Mouse (Mus musculus) gastrocnemius, postnatal 36 days (tissue): ENCODE measurements around the gene Rps10. TPM values are rescaled to one million over a fixed set of nuclear protein-coding genes. Genes with fewer than 3 reads are reported as not detected.

ENCODE experiments used
- DNase-seq, 2 experiments: peaks; one replicate each; pipeline ENCODE4 v3.0.0; 2022
- intact Hi-C: fragments of 180-260 bp; cut with DNase I; formaldehyde crosslinking; loops from one replicate; pipeline ENCODE4 v1.15.1; 2025
- total RNA-seq, 2 experiments: library from RNA; stranded (reverse); gene quantifications; 2 replicates each; pipeline ENCODE4 v1.2.3; 2021

The Rps10 gene
- total RNA-seq, 2 experiments from 2014 or later = 294 to 354 TPM

DNA sequence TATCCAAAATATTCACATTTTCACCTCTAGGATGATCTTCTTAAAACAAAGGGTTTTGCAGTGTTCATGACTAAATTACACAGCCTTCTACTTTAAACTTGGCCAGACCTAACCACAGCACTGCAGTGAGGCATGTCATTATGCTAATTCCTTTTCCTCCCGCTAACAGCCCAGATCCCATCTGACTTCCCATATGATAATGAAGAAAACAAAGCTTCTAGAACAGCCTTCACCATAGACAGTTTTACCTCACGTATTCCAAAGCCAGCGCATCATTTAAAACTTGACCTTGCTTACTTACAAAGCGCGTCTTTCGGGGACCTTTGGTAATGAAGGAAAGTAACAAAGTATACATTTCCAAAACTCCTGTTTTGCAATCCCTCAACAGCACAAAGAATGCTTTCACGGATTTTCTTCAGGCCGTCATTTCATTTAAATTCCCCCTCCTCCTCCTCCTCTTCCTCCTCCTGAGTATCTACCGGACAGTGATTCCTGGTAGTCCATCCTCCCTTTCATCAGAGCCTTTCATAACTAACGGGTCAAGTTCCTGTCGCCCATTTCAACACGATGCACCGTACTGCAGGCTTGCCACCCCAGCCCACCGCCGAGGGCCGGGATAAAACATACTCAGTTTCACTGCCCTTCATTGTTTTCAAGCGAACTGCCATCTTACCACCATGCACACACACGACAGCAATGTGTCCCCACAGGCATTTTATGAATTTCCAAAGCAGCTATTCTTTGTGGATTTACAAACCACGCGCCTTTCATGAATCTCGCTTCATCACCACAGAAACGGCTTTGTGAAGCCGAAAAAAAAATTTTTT lies 14.6 kb downstream of the Rps10 start:
- no peak for DNase-seq
- intact Hi-C loops = no loop called here

DNA sequence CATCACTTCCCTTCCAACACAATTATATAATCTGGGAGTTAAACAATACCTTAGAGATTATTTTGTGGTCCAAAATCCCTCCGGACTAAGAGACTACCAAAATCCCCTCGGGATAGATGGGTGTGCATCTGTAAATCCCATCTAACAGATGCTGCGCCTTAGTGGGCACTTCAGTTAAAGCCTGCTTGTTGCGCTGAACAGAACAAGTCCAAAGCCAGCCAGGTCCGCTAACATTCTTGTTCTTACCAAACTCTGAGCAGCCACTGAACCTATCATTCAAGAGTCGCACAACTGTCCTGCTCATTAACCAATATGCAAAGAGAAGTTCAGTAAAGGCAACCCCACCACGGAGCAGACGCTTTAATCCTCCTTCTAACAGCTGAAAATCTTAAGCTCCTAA lies 15.3 kb downstream of the Rps10 start:
- DNase-seq = no peak
- intact Hi-C loops = no loop called here

DNA sequence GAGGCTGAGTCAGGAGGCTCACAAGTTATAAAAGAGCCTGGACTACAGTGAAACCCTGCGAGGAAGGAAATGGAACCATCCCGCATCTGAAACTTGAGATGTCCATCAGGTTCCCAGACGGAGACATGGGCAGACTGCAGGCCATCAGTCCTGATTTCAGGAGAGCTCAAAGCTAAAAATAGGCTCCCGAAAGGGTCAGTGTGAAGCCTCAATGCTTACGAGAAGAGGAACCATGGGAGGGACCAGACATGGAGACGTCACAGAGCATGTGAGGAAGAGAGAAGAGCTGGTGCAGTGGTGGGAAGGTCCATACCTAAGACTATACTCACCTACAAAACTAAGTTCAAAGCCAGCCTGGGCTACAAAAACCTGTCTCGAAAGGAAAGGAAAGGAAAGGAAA lies 21.1 kb downstream of the Rps10 start:
- no peak for DNase-seq
- intact Hi-C loops = no loop called here

DNA sequence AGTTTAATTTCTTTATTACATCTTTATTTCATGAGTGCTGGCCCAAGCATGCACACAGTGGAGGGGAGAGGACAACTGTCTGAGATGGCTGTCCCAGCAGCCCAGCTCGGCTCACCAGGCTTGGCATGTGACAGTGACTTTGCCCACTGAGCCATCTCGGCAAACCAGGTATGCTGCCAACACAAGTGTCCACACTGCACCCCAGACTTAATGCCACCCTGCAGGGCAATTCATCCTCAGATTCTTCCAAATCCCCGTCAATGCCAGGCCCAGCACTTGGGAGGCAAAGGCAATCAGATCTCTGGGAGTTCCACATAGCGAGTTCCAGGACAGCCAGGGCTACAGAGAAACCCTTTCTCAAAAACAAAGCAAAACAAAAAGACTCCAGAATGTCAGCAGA lies 23.5 kb downstream of the Rps10 start:
- intact Hi-C loops = no loop called here
- DNase-seq = no peak

DNA sequence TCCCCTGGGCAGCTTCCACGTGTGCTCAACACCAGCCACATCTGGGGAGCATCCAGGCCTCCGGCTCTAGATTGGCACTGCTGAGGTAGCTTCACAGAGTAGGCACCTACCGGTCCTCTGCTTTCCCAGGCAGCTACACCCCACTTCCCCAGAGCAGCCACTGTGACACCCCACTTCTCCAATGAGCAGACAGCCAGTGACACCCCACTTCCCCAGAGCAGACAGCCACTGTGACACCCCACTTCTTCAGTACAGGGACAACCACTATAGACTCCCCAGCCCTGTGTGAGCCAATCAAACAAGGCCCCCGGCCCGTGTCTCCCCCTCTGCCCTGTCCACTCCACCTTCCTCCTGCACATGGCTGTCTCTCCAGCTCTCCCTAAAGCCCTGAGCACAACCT lies 24.5 kb downstream of the Rps10 start:
- DNase-seq = no peak
- intact Hi-C loops = no loop called here

DNA sequence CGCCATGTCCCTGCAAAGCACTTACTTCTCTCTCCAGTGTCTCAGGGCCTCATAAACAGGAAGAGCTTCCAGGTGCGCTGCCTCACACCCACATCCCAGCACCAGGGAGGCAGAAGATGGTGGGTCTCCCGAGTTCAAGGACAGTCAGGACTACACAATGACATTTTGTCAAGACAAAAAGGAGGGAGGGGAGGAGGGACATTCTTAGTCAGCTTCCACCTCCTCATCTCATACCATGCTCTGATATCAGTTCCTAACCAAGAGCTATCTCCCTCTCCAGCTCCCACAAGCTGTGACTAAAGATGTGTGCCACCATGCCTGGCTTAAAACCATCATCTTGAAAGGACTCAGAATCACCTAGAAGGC lies 25.0 kb downstream of the Rps10 start:
- intact Hi-C loops = no loop called here
- DNase-seq = no peak

DNA sequence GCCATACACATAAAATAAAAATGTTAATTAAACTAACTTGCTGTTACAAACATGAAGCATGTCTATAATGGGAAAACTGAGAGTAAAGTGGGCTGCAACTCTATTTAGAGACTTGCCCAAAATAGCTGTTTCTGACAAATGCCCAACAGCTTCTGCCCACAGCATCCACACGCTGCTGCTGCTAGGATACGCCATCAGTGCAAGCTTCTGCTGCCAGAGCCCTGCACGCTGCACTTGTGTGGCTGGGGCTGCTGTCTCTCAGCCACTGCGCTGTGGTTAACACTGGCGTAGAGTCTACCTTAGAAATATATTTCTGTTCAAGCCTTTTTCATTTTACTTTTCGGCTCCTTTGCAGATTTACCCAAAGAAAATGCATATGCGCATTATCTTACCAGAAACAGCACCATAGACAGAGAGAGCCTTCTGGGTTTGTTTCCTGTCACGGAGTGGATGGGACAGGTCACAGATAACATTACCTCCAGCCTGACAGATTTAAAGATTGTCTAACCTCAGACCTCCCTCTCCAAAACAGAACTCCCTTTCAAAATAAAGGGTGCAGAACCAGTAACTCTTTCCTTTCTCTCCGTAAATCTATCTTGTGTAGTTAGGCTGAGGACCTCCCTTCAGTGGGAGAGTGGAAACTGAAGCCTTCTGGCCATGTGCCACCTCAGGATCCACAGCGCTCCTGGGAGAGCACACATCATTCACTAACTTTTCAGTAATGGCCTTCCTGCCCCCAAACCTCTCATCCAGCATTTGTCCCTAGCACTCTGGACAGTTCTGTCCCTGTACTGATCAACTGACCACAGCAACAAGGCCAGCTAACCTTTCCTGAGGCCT lies 25.6 kb downstream of the Rps10 start:
- intact Hi-C loops = no loop called here
- no peak for DNase-seq

DNA sequence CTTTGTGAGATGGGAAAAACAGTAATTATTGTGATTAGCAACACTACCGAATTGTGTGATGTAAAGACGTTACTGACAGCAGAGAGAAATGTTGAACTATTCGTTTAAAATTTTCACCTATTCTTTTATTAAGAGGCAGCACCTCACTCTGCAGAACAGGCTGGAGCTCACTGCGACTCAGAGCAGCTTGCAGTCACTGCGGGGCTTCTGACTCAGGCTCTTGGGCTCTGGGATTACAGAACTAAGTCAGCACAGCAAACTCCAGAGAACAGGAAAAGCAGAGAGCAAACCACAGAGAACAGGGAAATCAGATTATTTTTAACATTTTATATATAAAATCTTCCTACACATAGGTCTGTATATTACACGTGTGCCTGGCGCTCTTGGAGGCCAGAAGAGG lies 26.9 kb downstream of the Rps10 start:
- intact Hi-C loops = no loop called here
- DNase-seq = no peak

DNA sequence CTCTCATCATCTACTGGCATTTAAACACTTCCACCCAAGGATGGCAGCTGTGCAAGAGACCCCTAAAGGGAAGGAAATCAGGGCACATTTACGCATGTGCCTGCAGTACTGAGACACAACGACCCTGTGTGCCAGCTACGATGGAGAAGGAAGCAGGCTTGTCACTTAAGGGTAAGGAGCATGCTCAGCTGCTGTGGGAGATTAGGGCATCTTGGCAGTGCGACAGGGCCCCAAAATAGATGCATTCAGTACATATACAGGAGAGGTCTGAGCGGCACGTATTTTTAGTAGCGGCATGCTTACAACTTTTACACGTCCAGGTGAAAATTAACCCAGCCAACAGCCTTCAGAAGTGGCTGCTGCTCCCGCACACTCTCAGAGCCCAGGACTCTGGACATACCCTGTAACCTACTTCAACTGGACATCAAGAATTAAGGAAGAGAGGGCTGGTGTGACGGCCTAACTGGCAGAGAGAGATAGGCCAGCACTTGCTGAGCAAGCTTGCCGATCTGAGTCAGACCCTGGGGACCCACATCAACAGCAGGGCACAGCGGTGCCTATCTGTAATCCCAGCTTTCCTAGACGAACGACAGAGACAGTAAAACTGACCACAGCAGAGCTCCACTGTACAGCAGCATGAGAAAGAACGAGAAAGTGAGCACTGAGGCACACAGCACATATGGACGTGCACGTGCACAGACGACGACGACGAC lies 32.8 kb downstream of the Rps10 start:
- intact Hi-C loops = no loop called here

DNA sequence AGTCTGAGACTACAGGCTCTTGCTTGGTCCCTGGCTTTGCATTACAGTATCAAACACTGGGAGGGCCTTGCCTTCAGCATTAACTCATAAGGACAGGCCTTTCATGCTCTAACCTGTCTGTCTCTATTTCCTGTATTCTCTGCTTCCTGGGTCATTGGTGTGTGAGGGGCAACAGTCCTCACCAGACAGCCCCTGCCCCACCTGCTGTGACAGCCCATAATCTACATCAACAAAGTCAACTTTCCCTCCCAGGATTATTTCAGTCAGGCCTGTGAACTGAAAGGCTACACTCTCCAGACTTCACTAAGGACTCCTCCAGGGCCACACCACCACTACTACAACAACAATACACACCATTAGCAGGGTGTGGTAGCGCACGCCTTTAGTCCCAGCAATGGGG lies 33.4 kb downstream of the Rps10 start:
- no peak for DNase-seq
- intact Hi-C loops = no loop called here

More for the DNA sequence above, 32.8 kb downstream of the Rps10 start:
- peak; percentile 50 to 59 for DNase-seq

DNA sequence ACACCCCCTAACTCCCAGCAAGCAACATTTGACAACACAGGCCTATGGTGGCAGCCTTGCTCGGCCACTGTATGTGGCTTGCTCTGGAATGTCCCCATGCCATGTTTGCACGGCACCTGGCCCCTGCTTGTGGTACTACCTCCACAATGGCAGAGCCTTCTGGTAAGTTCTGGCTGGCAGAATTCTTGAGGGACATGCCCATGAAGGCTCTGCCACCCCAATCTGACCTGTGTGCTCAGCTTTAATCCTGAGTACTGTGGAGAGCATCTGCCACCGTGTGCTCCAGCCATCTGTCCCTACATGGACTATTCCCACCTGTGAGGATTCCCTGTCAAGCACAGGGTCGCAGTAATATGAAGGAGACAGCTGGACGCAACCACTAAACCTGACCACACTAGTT lies 35.6 kb downstream of the Rps10 start:
- intact Hi-C loops = no loop called here
- DNase-seq = no peak

DNA sequence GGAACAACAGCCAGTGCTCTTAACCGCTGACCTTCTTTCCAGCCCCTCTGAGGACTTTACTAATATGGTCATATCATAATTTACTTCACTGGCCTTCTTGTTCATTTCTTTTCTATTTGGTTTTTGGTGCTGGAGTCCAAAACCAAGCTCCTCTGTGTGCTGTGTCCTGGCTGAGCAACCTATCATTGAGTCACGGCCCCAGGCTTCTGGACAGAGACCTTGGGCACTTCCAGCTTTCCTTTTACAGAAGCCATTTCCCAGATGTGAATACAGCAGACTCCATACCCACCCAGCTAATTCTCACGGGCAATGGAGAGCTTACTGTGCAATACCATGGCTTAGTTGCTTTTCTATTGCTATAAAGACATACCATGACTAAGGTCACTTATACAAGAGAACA lies 36.2 kb downstream of the Rps10 start:
- no peak for DNase-seq
- intact Hi-C loops = no loop called here

DNA sequence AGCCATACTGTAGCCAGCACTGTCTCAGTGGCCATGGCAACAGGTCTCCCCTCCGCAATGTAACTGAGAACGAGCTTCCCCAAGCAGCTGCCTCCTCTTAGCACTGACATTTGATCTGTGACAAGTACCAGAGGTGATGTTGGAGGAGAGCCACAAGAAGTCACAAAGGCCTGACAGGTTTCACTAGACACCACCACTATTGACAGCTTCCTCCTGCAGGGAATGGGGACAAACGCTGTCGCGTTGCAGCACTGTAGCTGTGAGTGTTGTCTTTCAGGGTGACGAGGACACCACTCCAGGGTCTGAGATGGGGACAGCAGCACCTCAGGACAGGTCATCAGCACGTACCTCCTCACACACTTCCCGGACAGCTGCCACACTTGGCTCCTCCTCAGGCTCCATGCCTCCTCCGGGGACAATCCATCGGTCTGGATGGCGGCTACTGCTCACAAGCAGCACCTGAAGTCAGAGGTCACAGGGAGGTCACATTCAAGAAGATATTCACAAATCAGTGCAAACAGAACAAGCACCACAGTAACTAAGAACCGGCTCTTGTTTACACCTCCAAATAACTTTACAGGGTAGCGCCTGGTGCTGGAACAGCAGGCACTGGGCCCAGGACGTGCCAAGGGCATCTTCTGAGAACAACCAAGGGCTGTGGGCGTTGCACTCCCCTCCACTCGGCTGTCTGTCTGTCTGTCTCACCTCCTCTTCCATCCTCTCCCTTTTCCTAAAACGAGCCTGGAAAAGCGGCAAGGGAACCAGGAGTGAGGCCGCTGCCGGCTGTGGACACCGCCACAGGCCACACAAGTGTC lies 39.9 kb downstream of the Rps10 start:
- no peak for DNase-seq
- intact Hi-C loops = no loop called here

DNA sequence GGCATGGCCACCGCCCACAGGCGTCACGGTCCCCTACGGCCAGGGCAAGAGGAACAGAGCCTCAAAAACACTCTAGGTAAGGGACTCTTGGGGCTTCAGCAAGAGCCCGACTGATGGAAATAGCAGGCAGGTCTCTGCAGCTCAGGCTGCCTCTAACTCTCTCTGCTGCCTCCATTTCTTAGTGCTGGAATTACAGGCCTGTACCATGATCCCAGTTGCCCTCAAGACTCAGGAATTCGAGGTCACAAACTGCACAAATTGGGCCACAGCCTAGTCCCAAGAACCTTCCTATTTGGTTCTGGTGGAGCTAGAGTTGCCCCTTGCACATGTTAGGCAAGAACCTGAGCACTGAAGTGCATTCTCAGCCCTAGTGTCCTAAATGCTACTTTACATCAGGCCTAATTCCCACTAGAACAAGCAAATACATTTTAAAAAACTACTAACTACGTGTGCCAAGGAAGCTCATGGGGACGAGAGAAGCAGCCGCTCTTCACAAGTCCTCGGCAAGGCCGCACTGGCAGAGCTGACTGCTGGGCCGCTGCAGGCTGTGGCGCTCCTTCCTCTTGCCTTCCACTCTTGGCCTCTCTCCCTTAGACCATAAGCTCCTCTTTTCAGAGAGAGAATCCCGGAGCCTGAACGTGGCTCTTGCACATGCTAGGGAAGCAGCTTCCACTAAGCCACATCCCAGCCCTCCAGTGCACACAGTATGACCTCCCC lies 40.7 kb downstream of the Rps10 start:
- intact Hi-C loops = no loop called here

DNA sequence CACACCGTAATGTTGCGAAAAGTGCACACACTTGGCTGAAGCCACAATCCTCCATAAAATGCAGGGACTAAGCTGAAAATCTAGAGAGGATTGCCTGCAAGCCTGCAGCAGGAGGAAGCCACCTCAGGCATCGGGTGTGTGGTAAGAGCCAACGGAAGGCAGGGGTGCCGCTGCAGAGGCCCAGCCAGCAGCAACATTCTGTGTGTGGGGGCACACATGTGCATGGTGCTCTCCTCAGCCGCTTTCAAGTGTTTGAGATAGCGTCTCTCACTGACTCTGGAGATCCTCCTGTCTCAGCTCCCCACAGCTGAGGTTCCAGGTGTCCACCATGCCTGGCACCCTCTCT lies 43.9 kb downstream of the Rps10 start:
- intact Hi-C loops = no loop called here
- DNase-seq = no peak

More for the DNA sequence above, 40.7 kb downstream of the Rps10 start:
- no peak for DNase-seq

DNA sequence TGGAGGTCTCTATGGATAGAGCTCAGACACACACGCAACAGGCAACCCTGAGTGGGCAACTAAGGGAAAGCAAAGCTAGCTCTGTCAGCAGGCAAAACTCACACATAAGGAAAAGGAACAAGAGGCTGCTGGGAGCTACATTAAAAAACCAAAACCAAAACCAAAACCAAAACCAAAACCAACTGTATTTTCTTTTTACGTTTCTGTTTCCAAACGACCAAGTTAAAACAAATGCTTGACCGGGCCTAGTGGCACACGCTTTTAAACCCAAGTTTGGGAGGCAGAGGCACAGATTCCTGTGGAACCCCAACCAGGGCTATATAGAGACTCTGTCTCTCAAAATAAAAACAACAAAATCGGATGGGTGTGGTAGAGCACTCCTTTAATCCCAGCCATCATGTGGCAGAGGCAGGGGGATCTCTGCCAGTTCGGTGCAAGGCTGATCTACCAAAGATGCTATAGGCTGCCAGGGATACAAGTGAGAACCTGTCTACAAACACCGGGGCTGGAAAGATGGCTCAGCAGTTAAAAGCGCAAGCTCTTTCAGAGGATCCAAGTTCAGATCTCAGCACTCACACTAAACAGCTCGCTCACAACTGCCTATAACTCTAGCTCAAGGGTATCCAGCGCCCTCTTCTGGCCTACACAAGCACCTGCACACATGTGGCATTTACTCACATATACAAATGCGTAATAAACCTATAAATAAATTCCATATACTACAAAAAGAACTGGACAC lies 44.5 kb downstream of the Rps10 start:
- intact Hi-C loops = no loop called here
- no peak for DNase-seq

DNA sequence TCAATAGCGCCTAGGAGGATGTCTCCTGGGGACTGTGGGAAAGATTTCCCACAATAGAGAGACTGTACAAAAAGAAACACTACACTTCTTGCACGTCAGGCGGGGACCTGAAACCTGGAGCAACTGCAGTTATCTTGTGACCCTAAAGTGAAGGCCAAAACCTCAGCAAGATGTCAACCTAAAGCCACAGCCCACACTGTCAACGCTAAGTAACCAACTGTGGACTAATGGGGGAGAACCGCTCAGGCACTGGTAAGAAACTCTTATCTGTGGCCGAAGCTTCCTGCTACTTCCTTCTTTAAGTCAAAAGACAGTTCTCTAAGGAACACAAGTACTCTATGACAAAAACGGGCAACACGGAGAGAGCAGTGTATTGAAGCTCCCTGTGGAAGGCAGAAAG lies 48.2 kb downstream of the Rps10 start:
- no peak for DNase-seq
- intact Hi-C loops = no loop called here

DNA sequence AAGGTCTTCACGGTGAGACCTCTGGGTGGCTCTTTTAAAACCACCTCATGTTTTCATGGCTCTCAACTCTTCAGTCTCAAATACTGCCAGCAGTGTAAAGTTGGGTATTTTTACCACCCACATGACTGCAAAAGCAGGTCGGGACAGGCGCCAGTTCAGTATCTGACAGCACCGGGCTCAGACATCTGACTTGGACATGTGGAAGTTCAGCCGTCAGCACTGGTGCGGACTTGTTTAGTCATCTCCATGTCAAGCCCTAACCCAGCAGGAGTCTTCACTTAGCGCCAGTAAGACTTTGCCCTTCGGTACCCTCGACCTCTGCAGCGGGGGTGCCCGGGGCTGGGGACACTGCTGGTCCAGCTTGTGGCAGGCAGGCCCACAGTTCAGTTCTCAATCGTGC lies 49.2 kb downstream of the Rps10 start:
- DNase-seq = peak in 1 of 2 experiments; percentile 39
- intact Hi-C loops = no loop called here

DNA sequence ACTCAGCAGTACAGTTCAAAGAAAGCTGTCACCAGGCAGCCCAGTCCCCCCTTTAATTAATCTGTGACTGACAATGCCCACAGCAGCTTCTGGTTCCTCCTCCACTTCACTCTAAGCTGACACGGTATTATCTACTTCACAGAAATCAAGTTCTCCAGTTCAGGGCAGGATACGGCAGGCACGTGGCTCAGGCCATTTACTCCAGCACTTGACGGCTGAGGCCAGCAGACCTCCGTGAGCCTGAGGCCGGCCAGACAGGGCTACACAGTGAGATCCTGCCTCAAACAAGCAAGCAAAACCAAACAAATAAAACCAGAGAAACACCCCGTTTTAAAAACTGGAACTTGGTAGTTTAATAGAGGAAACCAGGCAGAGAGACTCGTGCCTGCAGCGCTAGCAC lies 49.8 kb downstream of the Rps10 start:
- no peak for DNase-seq
- intact Hi-C loops = no loop called here
